Mouse (Mus musculus) MEL (cell line): ENCODE measurements around the gene Sik1. TPM values are rescaled to one million over a fixed set of nuclear protein-coding genes. Genes with fewer than 3 reads are reported as not detected.

Experiments
- DNase-seq: peaks from one replicate; pipeline ENCODE4 v3.0.0; 2011; ENCODE audit warnings: low read depth, low spot score
- H3K27ac ChIP-seq: 2 replicates; pipeline ENCODE4 v1.5.1; 2012; ENCODE audit warnings: low read depth, mild to moderate bottlenecking, control low read depth, low read length, moderate library complexity; ENCODE audit not compliant: control insufficient read depth
- H3K27me3 ChIP-seq, 2 experiments: fragments of 150-350 bp in 1 of 2; sonication (generic) in 1 of 2; 2 replicates each; pipeline ENCODE4 v1.6.1; 2012; ENCODE audit warnings: low read length in 2 of 2, mild to moderate bottlenecking in 2 of 2, improper control_type of control experiment in 1 of 2, moderate library complexity in 1 of 2; ENCODE audit not compliant: insufficient read depth in 2 of 2, control insufficient read depth in 1 of 2
- H3K36me3 ChIP-seq, 2 experiments: 2 replicates each; pipeline ENCODE4 v1.6.1; 2012 to 2014; ENCODE audit warnings: low read length in 2 of 2, improper control_type of control experiment in 1 of 2, inconsistent platforms in 1 of 2, mild to moderate bottlenecking in 1 of 2; ENCODE audit not compliant: insufficient read depth in 2 of 2, control insufficient read depth in 1 of 2
- H3K4me1 ChIP-seq, 2 experiments: fragments of 150-350 bp in 1 of 2; sonication (generic) in 1 of 2; 2 replicates each; pipeline ENCODE4 v1.6.1; 2012; ENCODE audit warnings: low read length in 2 of 2, improper control_type of control experiment in 1 of 2, mild to moderate bottlenecking in 1 of 2; ENCODE audit not compliant: insufficient read depth in 2 of 2, control insufficient read depth in 1 of 2
- H3K4me3 ChIP-seq, 2 experiments: fragments of 150-350 bp in 1 of 2; sonication (generic) in 1 of 2; 2 replicates each; pipeline ENCODE4 v1.5.1; 2012; ENCODE audit warnings: low read depth in 2 of 2, low read length in 2 of 2, mild to moderate bottlenecking in 2 of 2, moderate library complexity in 2 of 2, control low read depth in 1 of 2, improper control_type of control experiment in 1 of 2; ENCODE audit not compliant: control insufficient read depth in 1 of 2, insufficient read depth in 1 of 2
- H3K79me2 ChIP-seq: 2 replicates; pipeline ENCODE4 v1.6.1; 2012; ENCODE audit warnings: mild to moderate bottlenecking, low read length, moderate library complexity; ENCODE audit not compliant: control insufficient read depth, poor library complexity, insufficient read depth
- H3K9ac ChIP-seq: 2 replicates; pipeline ENCODE4 v1.6.1; 2012; ENCODE audit warnings: low read depth, mild to moderate bottlenecking, control low read depth, low read length, moderate library complexity; ENCODE audit not compliant: control insufficient read depth, poor library complexity, severe bottlenecking
- H3K9me3 ChIP-seq: fragments of 150-350 bp; sonication (generic); replicated peaks from 2 replicates; pipeline ENCODE4 v1.6.1; 2012; ENCODE audit warnings: mild to moderate bottlenecking, low read length, improper control_type of control experiment, moderate library complexity; ENCODE audit not compliant: insufficient read depth
- BHLHE40 ChIP-seq: IDR thresholded peaks from 2 replicates; pipeline ENCODE4 v1.6.1; 2012; ENCODE audit warnings: low read depth, mild to moderate bottlenecking, inconsistent platforms, low read length, improper control_type of control experiment, borderline replicate concordance
- CHD1 ChIP-seq: IDR thresholded peaks from 2 replicates; pipeline ENCODE4 v1.6.1; 2012; ENCODE audit warnings: low read depth, mild to moderate bottlenecking, inconsistent platforms, low read length, improper control_type of control experiment
- CHD2 ChIP-seq: IDR thresholded peaks from 2 replicates; pipeline ENCODE4 v1.6.1; 2011; ENCODE audit warnings: low read length, improper control_type of control experiment
- EP300 ChIP-seq, 2 experiments: IDR thresholded peaks; 2 replicates each; pipeline ENCODE4 v1.6.1; 2011; ENCODE audit warnings: improper control_type of control experiment in 2 of 2, low read length in 2 of 2, low read depth in 1 of 2, mild to moderate bottlenecking in 1 of 2
- ETS1 ChIP-seq: IDR thresholded peaks from 2 replicates; pipeline ENCODE4 v1.6.1; 2012; ENCODE audit warnings: low read depth, mild to moderate bottlenecking, inconsistent platforms, low read length, improper control_type of control experiment, moderate library complexity
- GABPA ChIP-seq: IDR thresholded peaks from 2 replicates; pipeline ENCODE4 v1.6.1; 2012; ENCODE audit warnings: low read depth, mild to moderate bottlenecking, inconsistent platforms, low read length, improper control_type of control experiment, moderate library complexity
- HCFC1 ChIP-seq: IDR thresholded peaks from 2 replicates; pipeline ENCODE4 v1.6.1; 2012; ENCODE audit warnings: low read depth, mild to moderate bottlenecking, inconsistent platforms, low read length, improper control_type of control experiment, moderate library complexity
- MAX ChIP-seq: IDR thresholded peaks from 2 replicates; pipeline ENCODE4 v1.6.1; 2011; ENCODE audit warnings: low read length, improper control_type of control experiment
- MXI1 ChIP-seq: IDR thresholded peaks from 2 replicates; pipeline ENCODE4 v1.6.1; 2011; ENCODE audit warnings: mild to moderate bottlenecking, low read depth, low read length, improper control_type of control experiment
- MYB ChIP-seq: IDR thresholded peaks from 2 replicates; pipeline ENCODE4 v1.6.1; 2011; ENCODE audit warnings: mild to moderate bottlenecking, low read depth, low read length, improper control_type of control experiment
- MYC ChIP-seq: IDR thresholded peaks from 2 replicates; pipeline ENCODE4 v1.6.1; 2011; ENCODE audit warnings: low read depth, mild to moderate bottlenecking, low read length, improper control_type of control experiment, moderate library complexity
- NRF1 ChIP-seq: IDR thresholded peaks from 2 replicates; pipeline ENCODE4 v1.6.1; 2014; ENCODE audit warnings: low read depth, mild to moderate bottlenecking, inconsistent platforms, low read length, improper control_type of control experiment, moderate library complexity; ENCODE audit not compliant: poor library complexity, insufficient read depth, severe bottlenecking
- POLR2A ChIP-seq, 2 experiments: IDR thresholded peaks; 2 replicates each; pipeline ENCODE4 v1.6.1; 2011 to 2012; ENCODE audit warnings: low read length in 2 of 2, mild to moderate bottlenecking in 2 of 2, control low read depth in 1 of 2, improper control_type of control experiment in 1 of 2, low read depth in 1 of 2, moderate library complexity in 1 of 2; ENCODE audit not compliant: control insufficient read depth in 1 of 2, insufficient read depth in 1 of 2, poor library complexity in 1 of 2
- POLR2AphosphoS2 ChIP-seq: IDR thresholded peaks from 2 replicates; pipeline ENCODE4 v1.6.1; 2011; ENCODE audit warnings: low read length, improper control_type of control experiment
- RAD21 ChIP-seq: IDR thresholded peaks from 2 replicates; pipeline ENCODE4 v1.6.1; 2011; ENCODE audit warnings: mild to moderate bottlenecking, low read depth, low read length, improper control_type of control experiment
- SIN3A ChIP-seq: IDR thresholded peaks from 2 replicates; pipeline ENCODE4 v1.6.1; 2012; ENCODE audit warnings: low read length, improper control_type of control experiment, inconsistent platforms
- TAL1 ChIP-seq: IDR thresholded peaks from 2 replicates; pipeline ENCODE4 v1.6.1; 2012; ENCODE audit warnings: mild to moderate bottlenecking, inconsistent platforms, low read length, moderate library complexity, mixed read lengths
- TBP ChIP-seq: IDR thresholded peaks from 2 replicates; pipeline ENCODE4 v1.8.0; 2011; ENCODE audit warnings: low read depth, low read length, improper control_type of control experiment
- TCF12 ChIP-seq: IDR thresholded peaks from 2 replicates; pipeline ENCODE4 v1.6.1; 2014; ENCODE audit warnings: low read depth, mild to moderate bottlenecking, inconsistent platforms, low read length, improper control_type of control experiment, moderate library complexity
- UBTF ChIP-seq: IDR thresholded peaks from 2 replicates; pipeline ENCODE4 v1.6.1; 2012; ENCODE audit warnings: low read depth, mild to moderate bottlenecking, inconsistent platforms, low read length, improper control_type of control experiment, moderate library complexity, borderline replicate concordance; ENCODE audit not compliant: insufficient read depth
- ZNF384 ChIP-seq: IDR thresholded peaks from 2 replicates; pipeline ENCODE4 v1.6.1; 2012; ENCODE audit warnings: low read depth, mild to moderate bottlenecking, inconsistent platforms, low read length, improper control_type of control experiment
- polyA plus RNA-seq, 2 experiments: library from polyadenylated mRNA; stranded (reverse) in 1 of 2; unstranded in 1 of 2; fragments of >175 nt in 1 of 2; fragments of >200 nt in 1 of 2; gene quantifications; 2 replicates each; pipeline versions ENCODE4 v1.2.1 to v1.2.4; 2012; ENCODE audit warnings: low replicate concordance in 2 of 2, low read depth in 1 of 2; ENCODE audit not compliant: insufficient read length in 2 of 2, insufficient read depth in 1 of 2, missing spikeins in 1 of 2
- total RNA-seq: library from RNA; depleted of rRNA; stranded (reverse); fragments of 300-350 nt; gene quantifications from 2 replicates; pipeline ENCODE4 v1.2.3, GENCODE M21; 2012

Sik1 gene
- total and polyA plus RNA-seq, 3 experiments, result 5.5 to 10.4 TPM; not detected in 1

- TF ChIP-seq CHD2 (no peak), TCF12 (peak; percentile 83), TBP (no peak), MXI1 (no peak), MAX (0 out of 2 replicates have a peak, but pooled peaks have one; percentile 19)
These were observed 15.1 kb downstream of the Sik1 start (continued) for GRCm38 (mm10) chr17:31840423-31841003.

DNA sequence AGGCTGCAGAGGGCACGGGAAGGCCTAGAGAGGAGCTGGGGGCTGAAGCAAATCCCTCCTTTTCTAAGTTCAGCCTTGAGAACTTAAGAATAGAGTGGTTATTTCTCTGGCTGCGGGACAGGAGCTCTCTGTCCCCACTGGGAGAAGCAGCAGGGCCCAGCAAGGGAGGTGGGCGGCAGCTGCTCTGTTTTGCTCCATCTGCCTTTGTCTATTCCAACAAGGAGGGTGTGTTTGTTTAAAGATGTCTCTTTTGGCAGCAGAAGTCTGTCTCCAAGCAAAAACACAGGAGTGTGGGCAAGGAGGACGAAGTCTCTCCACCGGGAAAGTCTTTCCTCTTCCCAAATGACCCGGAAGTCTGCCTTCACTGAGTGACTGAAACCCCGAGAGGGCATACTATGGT lies 18.8 kb downstream of the Sik1 start:
- H3K27me3 ChIP-seq, result peaks cover 0 to 2% of the 10 kb centered on the region in 2 experiments; a peak in 1 of 4 replicates
- peaks cover 0 to 14% of the 10 kb centered on the region in 2 experiments; a peak in 2 of 4 replicates for H3K36me3 ChIP-seq
- no peak overlapping the region for H3K27ac ChIP-seq
- no peak for DNase-seq
- no peaks in the 10 kb centered on the region for H3K79me2 ChIP-seq
- H3K4me1 ChIP-seq, result peaks cover 4 to 17% of the 10 kb centered on the region in 2 experiments; a peak in 3 of 4 replicates
- H3K9ac ChIP-seq, result no peak overlapping the region
- no peaks in the 10 kb centered on the region for H3K9me3 ChIP-seq
- H3K4me3 ChIP-seq, result no peak overlapping the region
- TF ChIP-seq UBTF (no peak), SIN3A (no peak), RAD21 (no peak), NRF1 (no peak), BHLHE40 (no peak), EP300 (IDR thresholded peaks at IDR 0.05; ENCODE audit: low read depth in 1 of 2, low read length in 2 of 2) (no peak), GABPA (no peak), MYB (no peak), MYC (no peak), POLR2AphosphoS2 (no peak), ZNF384 (no peak), ETS1 (no peak), MXI1 (no peak), HCFC1 (no peak), POLR2A (IDR thresholded peaks at IDR 0.05; ENCODE audit: control insufficient read depth in 1 of 2, insufficient read depth in 1 of 2, low read depth in 1 of 2, low read length in 2 of 2, poor library complexity in 1 of 2) (no peak), MAX (no peak), CHD1 (no peak), TAL1 (no peak)
